Mouse (Mus musculus) left cerebral cortex, adult 18-20 months (tissue): Measurements from ENCODE around the gene Ncmap. TPM values are rescaled to one million over a fixed set of nuclear protein-coding genes. Genes with fewer than 3 reads are reported as not detected.

Source experiments
- DNase-seq, 2 experiments: peaks; one replicate each; pipeline ENCODE4 v3.0.0; 2021 to 2022; ENCODE audit warnings: low spot score in 2 of 2, mixed read lengths in 1 of 2
- long read RNA-seq, 2 experiments: library from polyadenylated mRNA; stranded (forward); transcript quantifications; one replicate each; pipeline ENCODE4 v2.0.0; 2021
- total RNA-seq, 2 experiments: library from RNA; stranded (reverse); gene quantifications; 2 replicates each; pipeline ENCODE4 v1.2.3; 2021

Ncmap gene
- total RNA-seq: under 1 TPM; 0.35 to 0.75 TPM
- long read RNA-seq, experiment 1: 0 reads
- long read RNA-seq, experiment 2: 0 reads

DNA sequence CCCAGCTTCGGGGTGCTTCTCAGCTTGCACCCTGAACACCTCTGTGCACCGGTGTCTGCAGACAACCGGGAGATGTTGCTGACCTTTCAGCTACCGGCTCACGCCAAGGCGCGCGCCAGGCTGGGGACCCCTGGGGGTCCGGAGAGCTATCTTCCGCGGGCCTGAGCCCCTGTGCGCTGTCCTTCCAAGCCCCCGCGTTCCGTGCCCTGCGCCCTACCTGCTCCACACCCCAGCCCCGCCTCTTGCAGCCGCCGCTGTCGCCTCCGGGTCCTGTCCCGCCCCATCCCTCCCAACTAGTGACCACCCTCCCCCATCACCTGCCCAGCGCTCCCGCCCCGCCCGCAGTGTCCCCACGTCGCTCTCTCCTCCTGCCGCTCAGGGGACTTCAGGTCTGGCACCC, at the start of gene Ncmap:
Gene Ncmap, minus strand, starts transcription at position 237 of the 400 bp plus-strand sequence.
- DNase-seq: no peak

DNA sequence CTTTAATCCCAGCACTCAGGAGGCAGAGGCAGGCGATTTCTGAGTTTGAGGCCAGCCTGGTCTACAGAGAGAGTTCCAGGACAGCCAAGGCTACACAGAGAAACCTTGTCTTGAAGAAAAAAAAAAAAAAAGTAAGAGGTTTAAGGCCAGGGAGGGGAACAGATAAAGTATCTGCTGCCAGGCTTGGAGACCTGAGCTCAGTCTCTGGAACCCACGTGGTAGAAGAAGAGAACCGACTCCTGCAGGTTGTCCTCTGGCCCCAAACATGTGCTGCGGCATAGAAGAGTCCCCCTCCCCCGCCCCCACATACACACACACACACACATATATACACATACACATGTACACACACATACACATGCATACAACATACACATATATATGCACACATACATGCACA, 44.4 kb upstream of the Ncmap start:
- DNase-seq: no peak

DNA sequence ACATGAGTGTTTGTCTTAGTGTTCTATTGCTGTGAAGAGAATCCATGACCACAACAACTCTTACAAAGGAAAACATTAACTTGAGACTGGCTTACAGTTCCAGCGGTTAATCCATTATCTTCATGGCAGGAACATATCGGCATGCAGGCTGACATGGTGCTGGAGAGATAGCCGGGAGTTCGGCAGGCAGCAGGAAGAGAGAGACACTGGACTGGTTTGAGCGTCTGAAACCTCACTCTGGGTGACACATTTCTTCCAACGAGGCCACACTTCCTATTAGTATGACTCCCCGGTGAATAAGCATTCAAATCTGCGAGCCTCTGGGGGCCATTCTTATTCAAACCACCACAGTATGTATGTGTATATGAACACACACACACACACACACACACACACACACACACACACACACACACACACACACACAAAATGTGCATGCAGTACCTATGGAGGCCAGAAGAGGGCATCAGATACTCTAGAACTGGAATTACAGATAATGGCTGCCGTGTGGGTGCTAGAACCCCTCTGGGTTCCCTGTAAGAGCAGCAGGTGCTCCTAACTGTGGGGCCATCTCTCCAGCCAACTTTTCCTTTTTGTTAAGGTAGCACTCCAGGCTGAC, 42.0 kb upstream of the Ncmap start:
- DNase-seq: no peak

DNA sequence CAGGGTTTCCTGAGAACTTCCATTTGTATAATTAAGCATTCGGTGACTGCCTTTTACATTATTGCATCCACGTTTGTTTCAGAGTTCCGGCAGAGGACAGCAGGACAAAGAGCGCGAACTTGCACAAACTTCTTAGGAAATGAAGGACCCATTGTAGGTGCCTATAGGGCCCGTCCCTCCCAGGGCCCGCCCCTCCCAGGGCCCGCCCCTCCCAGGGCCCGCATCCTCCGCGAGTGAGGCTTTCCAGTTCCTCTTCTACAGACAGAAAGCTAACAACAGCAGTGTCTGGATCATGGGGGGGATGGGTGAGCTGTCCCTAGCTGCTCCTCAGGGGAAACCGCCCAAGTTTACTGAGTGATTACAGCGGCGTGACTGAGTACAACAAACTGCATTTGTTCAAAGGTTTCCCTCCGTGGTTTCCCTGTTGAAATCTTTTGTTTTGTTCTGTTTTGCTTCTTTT, 41.2 kb upstream of the Ncmap start:
- DNase-seq: no peak

DNA sequence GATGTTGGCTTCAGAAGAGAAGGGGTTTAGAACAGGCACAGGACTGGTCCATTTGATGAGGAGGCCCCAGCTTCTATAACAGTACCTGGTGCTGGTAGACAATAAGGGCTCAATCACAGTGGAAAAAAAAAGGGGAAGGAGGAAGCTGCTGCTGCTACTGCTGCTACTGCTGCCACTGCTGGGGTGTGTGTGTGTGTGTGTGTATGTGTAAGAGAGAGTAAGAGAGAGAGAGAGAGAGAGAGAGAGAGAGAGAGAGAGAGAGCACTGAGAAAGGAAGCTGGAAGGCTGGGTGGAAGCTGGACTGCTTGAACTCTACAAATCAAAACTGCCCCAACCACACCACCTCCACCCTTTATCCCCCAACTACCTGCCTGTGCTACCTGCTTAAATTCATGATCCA, 39.9 kb upstream of the Ncmap start:
- DNase-seq: no peak

DNA sequence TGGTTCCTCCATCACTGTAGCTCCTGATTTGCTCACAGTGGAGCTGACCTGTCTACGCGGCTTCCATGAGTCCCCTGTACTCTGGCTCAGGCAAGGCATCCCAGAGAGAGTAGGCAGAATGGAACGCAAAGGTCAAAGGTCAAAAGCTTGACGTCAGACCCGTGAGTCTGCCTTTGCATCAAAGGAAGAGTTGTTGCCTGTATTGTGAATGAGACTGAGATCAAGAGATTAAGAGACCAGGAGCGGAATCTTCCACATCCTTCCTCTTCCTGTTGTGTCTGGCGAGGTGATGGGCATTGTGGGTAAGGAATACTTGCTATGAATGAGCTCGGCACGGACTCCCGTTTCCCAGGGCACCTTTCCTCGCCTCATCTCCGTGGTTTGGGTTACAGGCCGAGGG, 38.3 kb upstream of the Ncmap start:
- no peak for DNase-seq

DNA sequence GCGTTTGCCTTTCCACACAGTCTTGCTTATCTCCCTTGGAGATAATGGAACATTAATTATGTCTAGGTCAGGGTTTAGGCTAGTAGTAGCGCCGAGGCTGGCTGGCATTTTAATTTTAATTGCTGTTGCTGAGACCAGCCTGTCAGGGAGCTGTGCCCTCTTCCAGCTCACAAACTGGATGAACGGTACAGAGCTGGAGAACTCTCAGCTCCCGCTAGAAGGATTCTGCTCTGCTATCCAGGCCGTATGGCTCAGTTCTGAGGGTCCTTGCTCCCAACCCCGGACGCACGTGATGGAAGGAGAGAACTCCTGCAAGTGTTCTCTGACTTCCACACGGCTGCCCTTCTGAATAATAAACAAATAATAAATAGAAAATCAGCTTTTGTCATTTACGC, 36.4 kb upstream of the Ncmap start:
- DNase-seq: no peak

DNA sequence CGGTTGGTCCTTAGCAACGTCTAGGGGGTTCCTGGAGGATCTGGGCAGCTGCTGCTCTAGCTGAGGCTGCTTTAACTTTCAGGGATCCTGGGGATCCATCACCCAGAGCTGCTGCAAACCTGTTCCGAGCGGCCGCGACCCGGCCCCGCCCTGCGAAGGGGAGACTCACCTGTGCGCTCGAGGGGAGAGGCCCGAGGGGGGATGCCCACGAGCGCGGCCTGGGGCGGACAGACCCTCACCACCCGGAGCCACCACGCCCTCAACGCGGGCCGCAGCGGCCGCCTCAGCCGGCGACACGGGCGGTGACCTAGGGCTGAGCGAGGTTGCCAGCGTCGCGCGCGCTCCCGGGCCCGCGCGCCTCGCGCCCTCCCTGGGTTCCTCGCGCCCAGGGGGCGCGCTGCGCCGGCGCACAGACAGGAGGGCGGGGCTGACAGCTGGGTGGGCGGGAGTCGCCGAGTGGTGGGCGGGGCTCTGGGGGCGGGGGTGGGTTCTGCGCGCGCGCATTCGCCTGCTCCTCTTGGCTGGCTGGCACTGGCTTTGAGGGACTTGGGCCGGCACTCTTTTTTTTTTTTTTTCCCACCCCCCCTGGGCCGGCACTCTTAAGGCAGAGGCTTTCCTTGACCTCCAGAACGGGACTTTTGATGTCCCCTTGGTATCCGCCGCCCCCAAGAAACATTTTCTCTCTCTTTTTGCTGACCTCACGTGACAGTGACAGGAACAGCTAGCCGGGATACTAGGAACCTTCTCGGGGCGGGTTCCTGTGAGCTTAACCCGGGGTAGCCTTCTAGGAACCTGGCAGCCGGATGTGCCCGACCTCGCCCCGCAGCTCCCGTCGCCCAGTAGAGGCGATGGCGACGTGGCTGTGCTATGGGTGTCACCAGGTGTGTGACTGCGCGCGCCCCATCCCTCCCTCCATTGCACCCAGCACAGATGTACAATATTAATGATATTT, 35.7 kb upstream of the Ncmap start, which contains the start of gene Rcan3:
Gene Rcan3, minus strand, starts transcription at position 411 of the 952 bp plus-strand sequence.
- DNase-seq: peak; percentile 22 to 44

DNA sequence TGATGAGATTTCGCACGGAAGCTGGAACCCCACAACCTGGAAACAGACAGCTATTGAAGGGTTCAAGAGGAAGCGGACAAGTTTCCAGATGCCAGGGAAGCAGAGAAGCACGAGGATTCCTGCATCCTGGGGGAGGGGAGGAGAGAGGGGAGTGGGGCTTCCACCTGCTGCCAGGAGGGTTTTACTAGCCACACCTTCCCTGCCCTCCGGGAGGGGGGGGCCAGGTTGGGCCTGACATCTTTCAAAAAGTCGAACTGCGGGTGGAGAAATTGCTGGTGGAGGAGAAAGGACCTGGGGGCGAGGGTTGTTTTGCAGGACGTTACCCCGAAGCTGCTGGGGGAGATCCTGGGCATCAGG, 35.0 kb upstream of the Ncmap start:
- no peak for DNase-seq

DNA sequence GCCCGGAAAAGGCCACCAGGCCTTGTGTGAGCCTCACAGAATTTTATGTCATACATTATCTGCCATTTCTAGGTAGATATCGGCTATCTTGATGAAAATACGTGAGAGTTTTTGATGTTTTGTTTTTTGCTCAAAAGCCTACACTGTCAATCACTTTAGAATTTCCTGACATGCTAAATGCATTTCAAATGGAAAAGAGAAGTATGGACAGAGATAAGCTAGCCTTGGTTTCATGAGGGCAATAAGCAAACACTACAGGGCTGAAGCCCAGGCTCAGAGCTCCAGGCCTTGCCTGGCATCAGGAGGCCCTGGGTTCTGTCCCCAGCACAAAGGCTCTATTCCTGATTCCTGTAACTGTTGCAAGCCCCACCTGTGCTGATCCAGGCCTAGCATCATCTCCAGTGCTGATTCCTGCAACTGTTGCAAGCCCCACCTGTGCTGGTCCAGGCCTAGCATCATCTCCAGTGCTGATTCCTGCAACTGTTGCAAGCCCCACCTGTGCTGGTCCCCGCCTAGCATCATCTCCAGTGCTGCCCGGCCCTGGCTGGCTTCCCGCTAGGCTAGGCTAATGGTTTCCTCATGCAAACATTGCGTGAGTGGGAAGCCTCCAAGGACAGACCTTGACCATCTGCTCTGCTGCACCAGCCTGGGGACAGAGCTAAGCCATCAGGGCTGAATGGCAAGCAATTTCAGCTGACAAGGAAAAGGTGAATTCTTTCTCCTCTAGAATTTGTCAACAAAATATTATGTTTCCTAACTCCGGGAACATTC, 32.1 kb upstream of the Ncmap start:
- no peak for DNase-seq

DNA sequence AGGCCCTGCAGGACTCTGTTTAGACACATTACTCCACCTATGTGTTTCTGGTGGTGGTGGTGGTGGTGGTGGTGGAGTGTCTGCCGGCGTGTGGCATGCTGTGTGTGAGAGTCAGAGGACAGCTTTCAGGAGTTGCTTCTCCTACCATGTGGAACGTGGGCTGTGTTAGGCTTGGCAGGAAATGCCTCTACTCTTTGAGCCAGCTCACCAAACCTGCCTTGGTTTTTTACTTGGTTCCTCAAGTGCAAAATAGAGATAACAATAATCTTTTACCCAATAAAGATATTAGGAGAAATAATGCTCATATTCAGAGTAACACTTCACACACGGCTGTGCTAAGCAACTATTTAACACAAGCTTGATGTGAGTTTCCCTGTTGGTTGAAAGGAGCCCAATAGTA, 31.4 kb upstream of the Ncmap start:
- DNase-seq: no peak

DNA sequence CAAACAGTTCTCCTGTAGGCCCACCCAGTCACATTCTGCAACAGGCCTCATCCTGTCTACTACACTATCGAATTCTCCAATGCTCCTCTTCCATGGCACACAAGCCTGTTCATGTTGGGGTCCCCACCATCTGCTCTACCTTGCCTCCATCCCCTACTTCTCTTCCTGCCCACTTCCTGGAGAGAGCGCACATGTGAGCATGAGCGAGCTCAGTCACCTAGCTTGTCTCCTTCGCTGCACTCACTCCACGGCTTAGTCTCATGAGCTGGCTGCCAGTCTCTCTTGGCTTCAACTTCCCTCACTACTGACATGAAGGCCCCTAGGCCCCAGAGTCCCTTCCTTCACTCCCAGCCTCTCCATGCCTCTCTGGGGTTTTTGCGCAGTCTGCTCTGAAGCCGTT, 28.6 kb upstream of the Ncmap start:
- DNase-seq: no peak

DNA sequence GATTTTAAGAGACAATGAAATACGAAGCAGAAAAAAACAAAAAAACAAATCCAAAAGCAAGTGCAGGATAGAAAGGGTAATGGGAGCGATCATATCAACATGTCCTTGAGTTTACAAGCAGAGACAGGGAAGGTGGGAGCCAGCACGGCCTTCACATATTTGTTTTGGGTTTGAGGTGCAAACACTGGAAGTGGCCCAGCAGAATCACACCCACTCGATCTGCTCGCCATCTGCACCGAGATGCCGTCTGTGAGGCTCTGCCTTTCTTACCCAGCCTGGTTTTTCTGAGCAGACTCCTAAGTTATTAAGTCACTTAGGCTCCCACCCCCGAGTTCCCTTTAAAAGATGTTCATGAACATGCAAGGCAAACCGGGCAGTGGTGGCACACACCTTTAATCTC, 27.6 kb upstream of the Ncmap start:
- DNase-seq: peak; percentile 69 to 85

DNA sequence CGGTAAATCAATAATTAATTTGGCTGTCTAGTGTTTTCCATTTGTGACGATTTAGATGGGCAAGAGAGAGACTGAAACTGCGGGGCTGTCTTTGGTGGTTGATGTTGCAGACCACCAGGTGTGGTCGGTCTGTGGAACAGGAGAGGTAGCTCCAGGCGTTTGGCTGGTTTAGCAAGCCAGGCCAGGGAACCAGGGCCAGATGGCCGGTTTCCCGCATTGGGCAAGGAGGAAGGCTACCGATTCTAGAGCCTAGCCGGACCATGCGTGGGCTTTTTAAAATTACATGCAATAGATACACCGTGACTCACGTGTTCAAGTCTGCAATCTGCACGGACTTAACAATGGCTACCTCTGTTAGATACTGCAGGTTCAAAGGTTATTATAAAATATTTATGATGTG, 22.9 kb upstream of the Ncmap start:
- no peak for DNase-seq

DNA sequence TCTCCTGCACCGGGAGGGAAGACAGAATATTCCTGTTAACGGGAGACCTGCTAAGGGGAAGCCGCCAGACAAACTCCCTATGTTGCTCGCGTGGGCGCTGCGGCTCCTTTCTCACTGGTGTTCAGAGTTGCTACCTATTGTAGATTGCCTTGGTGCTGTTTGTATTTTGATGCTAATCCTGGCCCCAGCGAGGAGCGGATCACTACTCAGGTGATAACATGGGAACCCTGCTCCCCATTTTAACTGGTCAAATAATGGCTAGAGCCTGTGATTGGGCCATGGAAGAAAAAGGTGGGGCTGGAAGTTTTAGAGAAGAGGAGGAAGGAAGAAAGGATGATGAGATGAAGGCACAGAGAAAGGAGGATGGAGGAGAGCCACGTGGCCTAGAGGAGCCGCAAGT, 22.4 kb upstream of the Ncmap start:
- DNase-seq: no peak

DNA sequence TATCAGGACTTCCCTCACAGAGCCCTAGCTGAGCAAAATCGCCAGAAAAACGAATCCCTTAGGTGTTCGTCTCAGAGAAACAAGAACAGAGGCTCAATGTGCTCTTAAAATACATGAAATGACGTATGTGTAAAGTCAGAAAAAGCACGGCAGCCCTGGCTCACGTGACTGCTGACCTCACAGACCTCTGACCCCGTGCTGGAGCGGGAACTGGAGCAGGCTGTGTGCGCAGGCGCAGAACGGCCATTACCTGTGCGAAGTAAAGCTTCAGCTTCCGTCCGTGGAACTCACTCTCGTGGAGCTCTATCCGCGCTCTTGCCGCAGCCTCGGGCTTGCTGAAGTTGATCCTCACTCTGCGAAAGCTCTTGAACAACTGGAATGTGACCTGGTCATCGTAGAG, 22.0 kb upstream of the Ncmap start:
- no peak for DNase-seq

DNA sequence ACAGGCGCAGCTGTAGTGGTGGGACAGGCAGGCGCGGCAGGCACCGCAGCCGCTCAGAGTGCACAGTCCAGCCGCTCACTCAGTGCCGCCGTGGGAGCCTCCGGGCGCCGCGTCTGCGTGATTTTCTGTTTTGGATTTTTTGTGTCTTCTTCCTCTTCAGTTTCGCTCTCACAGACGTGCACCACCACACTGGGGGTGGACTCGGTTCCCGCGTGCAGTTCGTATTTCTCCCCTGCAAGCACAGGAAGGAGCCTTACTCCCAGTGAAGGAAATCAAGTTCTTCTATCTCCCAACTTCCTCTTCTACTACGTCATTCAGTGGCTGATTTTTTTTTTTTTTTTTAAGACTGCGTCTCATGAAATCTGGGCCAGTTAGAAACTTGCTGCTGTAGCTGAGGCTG, 18.3 kb upstream of the Ncmap start:
- DNase-seq: no peak

DNA sequence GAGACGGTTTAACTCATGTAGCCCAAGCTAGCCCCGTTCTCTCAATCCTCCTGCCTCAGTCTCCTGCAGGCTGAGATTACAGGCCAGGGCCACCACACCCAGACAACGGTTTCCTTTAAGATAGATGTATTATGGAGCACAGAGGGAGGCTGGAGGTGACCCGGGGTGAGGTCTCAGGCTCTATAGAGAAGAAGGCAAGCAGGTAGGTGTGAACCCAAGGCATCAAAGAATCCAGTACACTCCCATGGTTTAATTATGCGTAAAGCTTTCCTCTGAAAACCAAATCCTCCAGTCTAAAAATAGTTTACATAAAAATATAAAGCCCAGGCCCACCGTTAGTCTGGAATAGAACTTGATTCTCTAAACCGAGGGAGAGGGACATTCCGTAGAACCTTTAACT, 15.5 kb upstream of the Ncmap start:
- DNase-seq: no peak

DNA sequence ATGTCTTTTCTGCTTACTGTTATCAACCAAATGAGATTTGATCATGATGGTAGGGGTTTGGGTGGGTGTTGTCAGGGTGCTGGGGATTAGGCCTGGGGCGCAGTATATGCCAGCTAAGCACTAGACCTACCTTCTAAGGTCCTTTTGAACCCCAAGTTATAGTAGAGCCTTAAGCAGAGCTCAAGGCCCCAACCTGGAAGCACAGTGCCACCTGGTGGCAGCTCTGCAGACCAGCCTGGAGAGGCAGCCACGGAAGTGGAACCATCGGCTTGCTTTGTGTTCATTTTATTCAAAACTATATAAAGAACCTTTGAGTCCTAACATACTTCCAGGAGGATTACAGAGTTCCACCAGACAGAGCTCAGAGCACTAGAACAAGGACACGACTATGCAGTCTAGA, 13.6 kb upstream of the Ncmap start:
- peak; percentile 45 to 52 for DNase-seq

DNA sequence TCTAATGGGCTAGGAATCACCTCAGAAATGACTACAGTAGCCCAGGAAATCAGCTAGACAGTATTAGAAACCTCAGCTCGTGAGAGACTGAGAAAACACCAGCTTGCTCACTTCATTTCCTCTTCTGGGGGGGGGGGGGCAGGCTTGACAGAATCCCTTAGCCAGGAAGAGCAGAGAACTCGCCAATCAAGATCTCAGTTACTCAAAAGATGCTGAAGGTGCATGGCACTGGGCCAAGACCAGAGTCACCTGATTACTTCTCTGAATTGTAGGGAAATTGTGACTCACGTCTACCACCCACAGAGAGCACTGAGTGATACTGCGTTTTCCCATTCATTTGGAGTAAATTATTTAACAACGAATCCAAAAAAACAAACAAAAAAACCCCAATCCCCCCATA, 8.2 kb upstream of the Ncmap start:
- DNase-seq: peak; percentile 18 to 25

DNA sequence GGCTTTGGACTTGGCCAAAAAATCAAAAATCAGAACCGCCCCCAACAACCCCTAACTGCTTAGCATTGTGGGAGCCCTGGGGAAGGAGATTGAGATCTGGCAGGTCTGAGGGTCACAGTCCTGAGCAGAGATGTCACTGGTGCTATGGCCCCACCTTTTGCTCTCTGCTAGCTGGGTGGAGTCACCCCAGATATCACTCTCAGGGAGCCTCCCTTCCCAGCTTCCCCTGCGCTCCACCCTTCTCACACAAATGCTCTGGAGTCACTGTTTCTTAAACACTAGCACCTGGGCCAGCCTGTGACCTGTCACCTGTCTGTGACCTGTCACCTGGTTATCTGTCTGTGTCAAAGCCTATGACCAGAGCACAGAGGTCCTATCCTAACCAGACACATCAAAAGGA, 6.9 kb upstream of the Ncmap start:
- DNase-seq: no peak

DNA sequence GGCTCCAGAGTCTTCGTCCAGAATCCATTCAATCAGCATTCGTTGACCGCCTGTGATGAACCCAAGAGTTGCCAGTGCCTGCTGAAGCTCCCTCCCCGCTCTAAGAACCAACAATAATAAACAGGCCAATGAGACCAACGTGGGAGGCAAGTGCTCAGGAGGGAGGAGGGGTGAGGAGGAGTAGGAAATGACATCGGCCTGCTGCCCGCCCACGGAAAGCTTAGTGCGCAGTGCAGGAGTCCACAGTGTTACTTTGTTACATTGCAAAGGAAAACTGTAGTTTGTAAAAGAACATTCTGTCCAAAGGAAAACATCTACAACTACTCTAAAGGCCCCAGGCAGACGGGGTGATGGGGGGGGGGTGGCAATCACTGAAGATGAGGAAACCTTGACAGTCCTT, 6.0 kb upstream of the Ncmap start:
- DNase-seq: no peak
